Mouse (Mus musculus) fat pad, adult 2 months (tissue): ENCODE measurements around the gene Rbp1.

ENCODE experiments used
- DNase-seq: peaks from one replicate; pipeline ENCODE4 v3.0.0-alpha.2; 2011; ENCODE audit warnings: low read depth, low spot score; ENCODE audit errors: extremely low read depth

The Rbp1 gene

DNA sequence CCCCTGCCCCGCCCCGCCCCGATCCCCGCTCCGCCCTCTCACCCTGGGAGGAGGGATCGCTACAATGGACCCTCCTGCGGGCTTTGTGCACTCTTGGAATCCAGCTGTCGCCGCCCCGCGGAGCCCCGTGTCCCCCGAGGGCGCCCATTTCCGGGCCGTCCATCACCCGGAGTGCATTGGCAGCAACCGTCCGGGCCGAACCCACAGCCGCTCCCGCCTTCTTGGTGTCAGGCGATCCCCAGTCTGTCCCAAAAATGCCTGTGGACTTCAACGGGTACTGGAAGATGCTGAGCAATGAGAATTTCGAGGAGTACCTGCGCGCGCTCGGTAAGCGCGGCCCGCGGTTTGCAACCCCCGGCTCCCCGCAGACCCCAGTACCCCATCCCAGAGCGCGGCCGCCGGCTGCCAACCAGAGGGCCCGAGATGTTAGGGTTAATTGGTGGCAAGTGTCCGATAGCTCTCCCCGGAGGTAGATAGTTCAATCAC lies 2.0 kb downstream of the Rbp1 start:
- DNase-seq, result no peak

DNA sequence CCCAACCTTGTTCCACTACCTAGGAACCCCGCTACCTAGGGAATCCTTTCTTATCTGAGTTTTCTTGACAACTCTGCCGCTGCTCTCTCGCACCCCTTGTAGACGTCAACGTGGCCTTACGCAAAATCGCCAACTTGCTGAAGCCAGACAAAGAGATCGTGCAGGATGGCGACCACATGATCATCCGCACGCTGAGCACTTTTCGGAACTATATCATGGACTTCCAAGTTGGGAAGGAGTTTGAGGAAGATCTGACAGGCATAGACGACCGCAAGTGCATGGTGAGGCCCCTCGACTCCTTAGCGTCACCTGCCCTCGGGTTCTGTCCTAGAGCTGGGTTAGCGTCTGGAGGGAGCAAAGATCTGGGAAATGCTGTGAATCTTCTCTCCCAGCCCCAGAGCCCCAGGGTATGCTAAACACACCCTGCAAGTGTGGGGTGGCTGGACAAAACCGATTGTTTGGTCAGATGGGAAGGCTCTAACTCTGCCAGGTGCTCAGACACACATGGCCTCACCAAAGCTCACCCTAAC lies 2.7 kb downstream of the Rbp1 start:
- no peak for DNase-seq

DNA sequence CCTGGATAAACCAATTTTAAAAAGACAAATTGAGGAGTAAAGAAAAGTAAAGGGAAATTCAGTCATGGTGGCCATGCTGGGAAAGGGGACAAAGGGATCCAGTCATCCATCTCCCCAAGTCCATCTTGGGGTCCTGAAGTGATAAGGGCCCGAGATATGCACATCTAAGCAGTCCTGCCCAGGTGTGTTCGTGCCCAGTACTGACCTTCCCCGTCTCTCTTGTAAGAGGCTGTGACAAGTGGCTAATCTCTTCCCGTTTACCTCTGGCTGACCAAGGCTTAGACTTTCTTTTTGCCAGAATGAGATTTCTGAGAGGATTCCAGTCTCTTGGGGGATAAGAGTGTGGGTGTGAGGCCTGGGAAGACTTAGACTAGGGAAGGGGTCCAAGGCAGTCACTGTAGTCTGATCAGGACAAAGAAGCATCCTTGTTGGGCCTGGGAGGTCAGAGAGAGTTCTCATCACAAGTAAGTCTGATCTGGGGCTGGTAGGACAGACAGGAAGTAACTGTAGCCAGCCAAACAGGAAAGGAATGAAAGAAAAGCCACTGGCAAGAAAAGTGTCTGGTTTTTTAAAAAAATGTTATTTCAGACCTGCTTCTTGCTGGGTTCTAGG lies 5.3 kb downstream of the Rbp1 start:
- DNase-seq, result no peak

DNA sequence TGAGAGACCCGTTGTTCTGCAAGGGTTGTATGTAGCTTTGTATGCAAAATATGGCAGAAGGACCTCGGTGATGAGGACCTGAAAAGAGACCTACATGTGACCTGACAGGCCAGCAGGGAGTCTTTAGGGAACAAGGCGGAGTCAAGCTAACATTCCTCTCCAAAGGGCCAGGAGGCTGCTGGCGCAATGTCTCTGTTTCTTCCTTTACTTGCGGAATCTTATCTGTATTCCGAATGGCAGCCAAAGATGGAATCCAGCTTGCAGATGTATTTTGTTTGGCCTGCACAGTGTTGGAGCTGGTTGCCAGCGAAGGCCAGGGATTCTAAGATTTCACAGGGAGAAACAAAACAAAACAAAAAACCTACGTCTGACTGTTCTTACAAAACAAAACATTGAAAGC lies 6.0 kb downstream of the Rbp1 start:
- DNase-seq, result peak; percentile 96

DNA sequence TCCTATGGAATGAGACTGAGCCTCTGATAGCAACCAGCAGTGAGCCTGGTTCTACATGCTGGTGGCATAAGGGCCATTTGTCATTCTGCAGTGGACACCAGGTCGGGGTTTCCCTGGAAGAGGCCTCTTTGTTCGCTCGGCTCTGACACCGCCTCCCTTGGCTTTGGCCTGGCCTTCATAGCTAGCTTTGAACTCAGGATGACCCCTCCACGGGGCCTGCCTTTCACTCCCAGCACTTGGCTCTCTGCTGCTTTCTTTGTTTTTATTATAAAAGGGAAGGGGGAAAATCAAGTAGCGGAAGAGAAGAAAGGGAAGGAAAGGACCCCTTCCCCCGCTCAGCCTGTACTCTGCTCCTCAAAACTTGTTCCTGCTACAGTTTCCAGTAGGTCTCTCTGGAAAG lies 7.0 kb downstream of the Rbp1 start:
- no peak for DNase-seq

DNA sequence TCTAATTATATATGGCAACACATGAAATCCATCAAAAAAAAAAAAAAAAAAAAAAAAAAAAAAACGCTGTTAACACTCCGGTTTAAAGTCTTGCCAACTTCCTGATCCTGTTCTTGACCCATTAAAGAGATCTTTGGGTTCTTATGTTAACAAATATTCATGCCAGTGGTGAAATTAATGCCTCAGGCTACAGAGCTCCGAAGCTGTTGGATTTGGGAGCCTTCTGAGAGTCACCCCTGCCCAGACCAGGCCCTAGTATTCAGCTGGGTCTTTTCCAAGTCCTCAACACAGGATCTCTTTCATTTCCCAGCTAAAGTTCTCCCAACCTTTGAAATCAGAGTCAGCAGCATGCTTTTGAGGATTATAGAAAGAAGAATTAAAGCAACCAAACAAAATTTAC lies 7.8 kb downstream of the Rbp1 start:
- peak; percentile 95 for DNase-seq

DNA sequence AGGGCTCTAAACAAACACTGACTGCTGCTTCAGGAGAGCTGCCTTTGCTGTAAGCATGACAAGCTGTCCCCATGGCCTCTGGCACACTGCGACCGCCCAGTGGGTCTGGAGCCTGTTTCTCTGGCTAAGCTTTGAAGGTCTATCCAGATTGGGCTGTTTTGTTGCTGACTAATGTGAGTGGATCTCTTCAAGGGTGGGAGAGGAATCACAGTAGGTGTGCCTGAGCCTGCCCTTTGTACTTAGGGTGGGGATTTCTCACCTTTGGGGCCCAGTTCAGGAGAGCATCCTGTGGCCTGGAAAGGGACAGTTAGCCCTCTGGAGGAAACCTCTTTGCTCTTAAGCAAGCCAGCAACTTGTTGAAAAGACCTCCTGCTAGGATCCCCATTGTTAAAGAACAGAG lies 10.3 kb downstream of the Rbp1 start:
- DNase-seq, result no peak

DNA sequence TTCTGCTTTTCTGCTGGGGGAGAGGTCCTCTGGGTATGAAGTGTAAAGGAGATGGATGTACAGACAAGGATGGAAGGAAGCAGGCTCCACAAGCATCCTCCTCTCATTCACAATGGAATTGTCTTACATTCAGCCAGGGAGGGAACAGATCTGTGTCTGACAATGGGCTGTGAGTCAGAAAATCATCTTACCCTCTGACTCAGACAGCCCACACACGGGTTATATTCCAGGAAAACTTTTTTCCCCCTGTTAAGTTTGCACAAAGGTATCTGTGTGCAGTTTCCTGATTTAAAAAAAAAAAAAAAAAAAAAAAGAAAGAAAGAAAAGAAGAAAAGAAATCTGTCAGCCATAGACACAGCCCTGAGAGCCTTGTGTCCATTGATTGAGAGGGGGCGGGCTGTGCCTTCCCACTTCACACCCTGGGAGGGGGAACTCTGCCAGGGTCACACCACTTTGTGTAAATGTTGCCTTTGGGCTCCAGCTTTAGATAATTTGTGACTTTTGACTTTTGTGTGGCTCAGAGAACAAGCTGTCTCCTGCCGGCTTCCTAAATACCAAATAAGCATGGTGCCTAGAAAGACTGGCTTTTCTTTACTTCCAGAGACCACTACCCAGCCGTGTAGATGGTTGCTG lies 11.3 kb downstream of the Rbp1 start:
- no peak for DNase-seq

DNA sequence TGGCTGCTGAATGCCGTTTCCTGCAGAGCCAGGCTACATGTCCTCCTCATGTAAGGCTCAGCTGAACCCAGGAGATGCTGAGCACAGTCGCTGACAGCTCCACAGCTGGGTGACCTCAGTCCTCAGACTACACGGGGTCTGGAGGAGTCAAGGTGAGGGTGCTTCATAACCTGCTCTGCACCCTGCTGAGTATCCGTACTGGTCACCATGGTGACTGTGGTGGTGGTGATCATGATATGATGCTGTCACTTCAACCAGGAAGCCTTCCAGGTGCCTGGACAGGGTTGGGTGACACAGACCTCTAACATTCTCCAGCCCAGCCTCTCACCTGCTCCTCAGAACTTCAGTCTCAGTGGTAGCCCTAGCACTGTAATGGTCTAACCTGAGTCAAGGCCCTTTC lies 15.1 kb downstream of the Rbp1 start:
- DNase-seq, result no peak

DNA sequence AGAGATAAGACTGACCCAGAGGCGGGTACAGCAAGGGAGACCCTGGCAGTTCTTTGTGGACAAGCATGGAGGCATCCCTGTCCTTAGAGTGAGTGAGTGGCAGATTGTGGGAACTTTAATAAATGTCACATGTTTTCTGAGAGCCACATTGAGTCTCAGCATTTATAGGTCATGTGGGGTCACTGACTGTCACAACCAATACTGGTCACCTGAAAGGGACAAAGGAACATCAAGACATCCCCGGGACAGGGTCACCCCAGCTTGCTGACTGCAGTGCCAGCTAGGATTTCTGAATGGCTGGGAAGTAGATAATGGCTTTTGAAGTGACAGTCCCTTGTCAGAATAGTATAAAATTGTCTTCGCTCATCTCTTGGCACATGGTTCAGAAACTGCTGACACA lies 16.3 kb downstream of the Rbp1 start:
- no peak for DNase-seq

DNA sequence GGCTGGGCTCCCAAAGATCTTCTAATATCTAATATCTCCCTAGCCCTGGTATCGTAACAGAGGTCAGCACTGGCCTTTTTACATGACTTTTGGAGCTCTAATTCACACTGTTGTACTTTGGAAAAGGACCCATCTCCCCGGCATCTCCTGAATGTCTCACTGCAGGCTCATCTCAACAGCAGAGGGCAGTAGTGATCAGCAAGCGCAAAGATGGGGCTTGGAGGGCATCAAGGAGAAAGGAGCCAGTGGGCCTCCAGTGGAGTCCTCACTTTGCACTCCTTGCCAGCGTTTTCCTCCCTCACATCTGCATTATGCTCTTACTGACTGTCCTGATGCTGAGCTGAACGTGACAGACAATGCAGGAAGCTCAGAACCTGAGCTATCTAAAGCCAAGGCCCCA lies 19.9 kb downstream of the Rbp1 start:
- no peak for DNase-seq

DNA sequence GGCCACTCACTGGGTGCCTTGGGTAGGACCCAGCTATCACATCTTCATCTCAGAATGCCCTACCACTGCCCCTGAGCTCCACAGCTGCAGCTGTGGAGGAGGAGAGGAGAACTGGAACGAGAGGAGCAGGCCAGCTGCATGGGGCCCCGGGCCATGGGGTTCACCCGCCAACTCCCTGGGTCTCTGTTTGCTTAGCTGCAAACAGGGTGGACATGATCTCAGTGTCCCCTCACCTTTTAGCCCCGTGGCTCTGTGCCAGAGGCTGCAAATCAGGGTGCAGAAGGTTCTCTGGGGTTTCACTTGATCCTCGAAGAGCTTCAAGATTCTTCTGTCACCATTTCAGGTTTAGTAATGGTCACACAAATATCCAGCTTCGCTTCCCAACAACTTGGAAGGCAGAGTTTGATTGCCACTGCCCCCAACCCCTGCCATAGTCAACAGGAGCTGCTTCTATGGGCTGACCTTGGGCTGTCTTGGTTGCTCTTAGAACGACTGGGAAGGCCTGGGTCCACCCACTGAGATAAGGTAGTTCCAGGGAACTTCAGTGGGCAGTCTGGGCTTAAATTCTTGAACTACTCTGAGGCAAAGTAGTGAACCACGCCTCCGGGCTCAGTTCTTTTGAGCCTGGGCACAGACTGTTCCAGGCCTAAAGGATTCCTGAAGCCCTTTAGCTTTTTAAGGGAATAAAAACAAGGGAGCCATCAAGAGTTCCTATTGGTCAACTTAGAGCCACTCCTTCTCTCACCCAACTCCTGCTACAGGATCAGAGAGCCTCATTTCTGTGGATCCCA lies 22.8 kb downstream of the Rbp1 start:
- DNase-seq, result no peak

DNA sequence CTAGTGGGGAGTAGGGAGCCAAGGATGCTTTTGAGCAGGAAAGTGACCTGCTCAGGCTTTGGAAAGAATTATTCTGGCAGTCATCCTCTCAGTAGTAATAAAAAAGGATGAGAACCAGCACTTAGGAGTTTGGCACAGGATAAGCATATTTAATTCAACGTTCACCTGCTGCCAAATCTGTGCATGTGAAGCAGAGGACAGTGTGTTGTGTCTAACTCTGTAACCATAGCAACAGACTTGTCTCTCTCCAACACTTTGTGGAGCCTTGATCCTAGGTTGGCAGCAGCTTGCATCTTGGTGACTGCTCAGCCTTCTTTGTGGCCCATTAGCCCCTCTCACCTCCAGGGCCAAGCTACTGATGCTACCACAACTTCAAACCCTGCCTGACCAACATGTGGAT lies 28.2 kb downstream of the Rbp1 start:
- no peak for DNase-seq

DNA sequence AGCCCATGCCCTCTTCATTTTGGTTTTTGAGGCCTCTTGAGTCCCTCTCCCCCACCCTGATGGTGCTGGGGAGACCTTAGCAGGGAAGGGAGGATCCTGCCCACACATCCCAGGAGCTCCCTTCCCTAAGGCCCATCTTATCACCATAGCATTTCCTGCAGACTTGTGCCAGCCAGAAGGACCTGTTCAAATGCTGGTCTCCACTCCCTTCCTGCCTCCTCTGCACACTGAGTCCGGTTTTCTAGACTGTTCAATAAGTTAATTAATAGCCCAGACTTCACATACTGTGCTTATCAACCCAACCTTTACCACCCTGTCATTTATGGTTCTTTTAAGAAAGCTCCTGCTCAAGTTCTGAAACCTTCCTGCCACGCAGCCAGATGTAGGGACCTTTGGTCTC lies 43.9 kb downstream of the Rbp1 start:
- no peak for DNase-seq

DNA sequence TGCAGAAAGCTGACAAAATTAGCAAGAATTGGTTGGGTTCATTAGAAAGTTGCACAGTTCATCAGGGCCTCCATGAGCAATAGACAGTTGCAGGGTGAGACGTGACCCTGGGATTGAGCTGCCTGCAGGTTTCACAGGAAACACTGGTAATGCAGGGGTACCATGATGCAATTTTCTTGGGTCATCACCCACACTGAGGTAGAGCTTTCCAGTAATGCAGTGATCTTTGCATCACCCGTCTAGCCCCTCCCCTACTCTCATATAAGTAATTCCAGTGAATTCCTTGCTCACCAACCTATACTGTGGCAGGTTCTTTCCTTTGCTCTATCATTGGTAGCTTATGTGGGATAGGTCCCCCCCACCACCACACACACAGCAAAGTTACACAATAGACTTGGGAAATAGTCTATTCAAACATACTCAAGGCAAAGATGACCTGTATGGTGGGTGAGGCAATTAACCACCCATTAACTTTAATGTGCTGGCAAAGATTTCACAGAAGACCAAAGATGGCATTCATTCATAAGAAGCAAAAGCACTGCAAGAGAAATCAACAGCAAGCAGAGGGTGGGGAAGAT lies 57.5 kb downstream of the Rbp1 start:
- DNase-seq, result no peak

DNA sequence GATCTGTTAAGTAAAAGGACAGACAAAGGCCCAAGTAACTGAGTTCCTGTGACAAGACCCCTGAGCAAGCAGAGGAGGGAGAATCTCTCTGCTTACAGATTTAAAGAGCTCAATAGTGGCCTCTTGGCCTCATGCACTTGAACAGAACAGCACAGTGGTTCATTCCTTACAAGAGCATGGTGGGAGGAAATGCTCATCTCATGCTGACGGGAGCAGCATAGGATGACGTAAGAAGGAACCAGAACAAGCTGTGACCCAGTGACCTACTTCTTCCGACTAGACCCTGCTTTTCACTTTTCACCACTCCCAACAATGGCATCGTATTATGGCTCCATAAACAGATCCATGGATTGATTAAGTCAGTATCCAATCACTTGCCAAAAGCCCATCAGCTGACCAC lies 59.5 kb downstream of the Rbp1 start:
- no peak for DNase-seq

DNA sequence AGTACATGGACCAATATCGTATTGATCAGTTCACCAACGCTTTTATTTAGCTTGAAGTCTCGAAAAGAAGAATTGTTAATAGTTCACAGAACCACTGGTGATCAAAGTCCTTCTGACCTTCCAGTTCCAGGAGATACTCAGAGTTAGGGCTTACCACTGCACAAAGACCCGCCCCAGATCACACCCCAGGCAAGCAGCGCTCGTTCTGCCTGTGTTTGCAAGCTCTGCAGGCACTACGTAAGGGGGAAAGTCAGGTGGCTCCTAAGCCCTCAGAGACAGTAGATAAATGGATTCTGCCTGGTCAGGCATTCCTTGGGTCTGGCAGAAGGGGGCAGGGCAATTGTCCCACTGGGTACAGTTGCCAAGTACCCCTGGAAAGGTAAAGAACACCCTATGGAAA lies 62.3 kb downstream of the Rbp1 start:
- DNase-seq, result no peak

DNA sequence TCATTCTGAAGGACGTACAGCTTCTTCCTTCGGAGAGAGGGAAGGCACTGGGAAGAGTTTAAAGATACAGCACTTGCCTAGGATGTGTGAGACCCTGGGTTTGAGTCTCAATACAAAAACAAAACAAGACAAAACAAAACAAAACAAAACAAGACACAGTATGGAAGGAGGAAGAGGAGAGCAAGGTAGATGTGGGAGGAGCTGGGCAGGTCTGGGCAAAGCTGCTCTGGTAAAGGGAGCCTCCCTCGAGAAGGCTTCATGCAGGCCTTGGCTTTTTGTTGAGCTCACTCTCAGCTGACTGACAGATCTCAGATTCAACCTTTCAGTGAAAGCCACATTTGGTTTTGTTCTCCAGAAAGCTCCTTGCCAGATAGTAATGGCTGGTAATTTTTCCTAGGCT lies 63.1 kb downstream of the Rbp1 start, which contains the start of gene Rbp2:
Gene Rbp2 (plus strand): TSS at position 301 of the 400 bp plus-strand sequence.
- DNase-seq, result no peak

DNA sequence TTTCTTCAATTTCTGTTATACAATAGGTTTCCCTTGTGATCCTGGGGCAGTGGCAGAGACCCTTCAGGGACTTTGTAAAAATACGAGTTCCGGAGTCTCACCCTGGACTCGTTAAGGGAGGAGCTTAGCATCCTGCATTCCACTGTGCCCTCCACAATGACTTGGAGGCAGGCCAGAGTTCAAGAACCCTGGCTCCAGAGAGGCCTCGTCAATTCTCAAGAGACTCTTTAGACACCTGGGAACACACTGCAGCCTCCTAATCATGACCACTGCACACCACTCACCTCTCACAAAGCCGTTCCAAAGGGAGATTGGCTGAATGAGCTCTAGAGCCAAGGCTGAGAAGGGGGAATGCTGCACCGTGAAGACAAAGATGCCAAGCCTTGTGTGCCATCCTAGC lies 64.5 kb downstream of the Rbp1 start:
- no peak for DNase-seq

DNA sequence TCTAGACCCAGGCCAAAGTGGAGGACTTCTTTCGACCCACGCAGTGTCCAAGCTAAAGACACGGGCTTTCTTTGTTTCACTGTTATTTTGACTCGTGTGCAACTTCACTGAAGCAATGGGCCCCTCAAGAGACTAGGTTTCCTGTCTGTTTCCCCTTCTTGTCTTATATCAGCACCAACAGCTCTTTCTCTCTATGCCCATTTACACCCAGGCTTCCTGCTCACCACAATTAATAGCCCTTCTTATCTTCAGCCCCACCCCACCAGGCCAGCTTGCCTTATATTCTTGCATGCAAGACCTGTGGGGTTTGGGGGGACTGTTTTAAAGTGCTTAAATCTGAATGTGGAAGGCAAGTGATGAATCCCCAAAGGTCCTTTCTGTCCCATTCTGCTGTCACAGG lies 66.8 kb downstream of the Rbp1 start:
- DNase-seq, result no peak

DNA sequence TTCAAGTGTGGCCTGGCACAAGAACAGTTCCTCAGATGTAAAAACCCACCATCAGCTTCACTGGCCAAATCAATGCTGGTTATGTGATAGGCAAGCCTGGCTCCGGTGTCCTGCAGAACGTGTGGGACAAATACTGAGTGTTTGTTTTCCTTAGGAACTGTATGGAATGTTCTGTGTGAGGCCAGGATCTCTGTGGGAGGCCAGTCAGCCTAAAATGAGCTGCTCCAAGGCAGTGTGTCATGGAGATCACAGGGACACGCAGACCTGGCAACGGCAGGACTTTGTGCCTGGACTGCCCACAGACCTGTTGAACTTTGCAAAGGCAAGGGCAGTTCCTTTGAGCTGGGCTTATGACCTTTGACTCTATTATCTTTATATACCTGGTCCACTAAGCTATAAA lies 67.4 kb downstream of the Rbp1 start:
- DNase-seq, result no peak

DNA sequence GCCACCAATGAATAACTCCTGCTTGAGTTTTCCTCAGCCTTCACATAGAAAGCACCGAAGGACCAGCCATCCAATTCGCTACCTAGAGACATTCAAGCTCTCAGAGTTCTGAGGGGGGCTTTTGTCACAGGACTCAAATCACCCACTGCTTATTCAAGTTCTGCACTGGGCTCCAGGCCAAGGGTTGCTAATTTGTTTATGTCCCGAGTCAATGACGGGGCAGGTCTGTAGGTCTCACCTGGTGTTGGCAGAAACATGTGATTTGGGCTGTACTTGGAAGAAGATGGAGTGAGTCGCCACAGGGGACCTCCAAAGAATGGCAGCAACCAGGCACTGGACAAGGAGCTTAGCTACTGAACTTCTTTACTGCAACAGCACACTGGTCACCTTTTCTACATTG lies 68.3 kb downstream of the Rbp1 start:
- no peak for DNase-seq
